Mouse (Mus musculus) embryonic fibroblast, embryonic 13.5 days (primary cell): Measurements from ENCODE around the gene Cnksr1.

ENCODE experiments used
- CTCF ChIP-seq: IDR thresholded peaks from 2 replicates; pipeline ENCODE4 v1.5.1; 2011; ENCODE audit warnings: mild to moderate bottlenecking, control low read depth, low read length, moderate library complexity, borderline replicate concordance; ENCODE audit not compliant: insufficient read depth
- POLR2A ChIP-seq: IDR thresholded peaks from 2 replicates; pipeline ENCODE4 v1.6.1; 2011; ENCODE audit warnings: low read depth, mild to moderate bottlenecking, control low read depth, low read length, moderate library complexity

- TF ChIP-seq CTCF (no peak), POLR2A (0 out of 2 replicates have a peak, but pooled peaks have one; percentile 9)
Measured at GRCm38 (mm10) chr4:134286226-134287167, 48.3 kb upstream of the Cnksr1 start.
